Mouse (Mus musculus): ENCODE measurements around the gene Rspry1.

The Rspry1 gene

DNA sequence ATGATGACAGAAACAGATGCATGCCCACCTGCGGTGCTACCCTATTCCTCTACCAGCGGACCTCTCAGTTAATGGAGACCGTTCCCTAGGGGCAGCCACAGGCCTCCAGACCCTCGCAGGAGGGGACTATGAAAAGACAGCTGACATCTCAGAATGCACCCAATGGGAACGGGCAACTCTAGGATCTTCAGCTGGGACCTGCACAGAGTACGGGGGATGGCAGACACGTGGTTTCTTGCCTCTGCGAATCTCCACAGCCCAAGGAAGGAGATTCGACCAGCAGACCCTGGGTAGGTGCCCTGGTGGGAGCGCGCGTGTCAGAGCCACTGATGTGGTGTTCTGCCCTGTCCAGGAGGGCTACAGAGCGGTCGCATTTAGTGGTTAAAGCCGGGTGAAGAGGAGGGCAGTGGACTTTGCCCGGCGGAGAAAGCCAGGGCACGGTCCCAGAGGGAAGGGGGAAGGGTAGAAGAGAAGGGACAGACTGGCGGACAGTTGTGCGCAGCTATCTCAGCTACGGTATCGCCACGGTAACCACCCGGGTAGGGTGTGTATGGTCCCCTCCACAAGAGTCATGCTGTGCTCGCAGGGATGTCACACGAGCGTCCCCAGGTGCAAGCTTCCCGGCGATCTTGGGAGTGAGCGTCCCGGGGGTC, 93.7 kb downstream of the Rspry1 start:
- DNase-seq = peak; percentile 14

DNA sequence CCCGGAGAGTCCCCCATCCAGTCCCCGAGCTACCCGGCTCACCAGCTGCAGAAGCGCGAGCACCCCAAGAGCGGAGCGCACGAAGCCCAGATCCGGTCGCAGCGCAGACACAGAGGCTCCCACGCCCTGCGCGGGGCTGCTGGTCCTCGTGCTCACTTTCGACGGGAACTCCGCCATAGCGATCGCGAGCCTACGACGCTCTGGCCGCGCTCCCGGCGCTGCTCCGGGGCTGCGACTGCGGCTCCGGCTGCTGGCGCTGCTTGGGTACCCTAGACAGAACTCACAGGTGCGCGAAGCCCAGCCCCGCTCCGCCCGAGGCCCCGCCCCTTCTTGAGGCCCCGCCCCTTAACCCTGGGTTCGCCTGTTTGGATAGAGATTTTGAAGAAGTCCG, 94.3 kb downstream of the Rspry1 start, which contains the start of gene Pllp:
Pllp (minus strand) TSS at position 285 of the 391 bp plus-strand sequence.
- DNase-seq = peak; percentile 62

GRCm38 (mm10) chr8:94696566-94696965, 94.8 kb downstream of the Rspry1 start:
- DNase-seq = no peak

- DNase-seq = no peak
These were observed 96.2 kb downstream of the Rspry1 start for GRCm38 (mm10) chr8:94697956-94698355.

- DNase-seq = no peak
These were observed 97.6 kb downstream of the Rspry1 start for GRCm38 (mm10) chr8:94699366-94699765.

GRCm38 (mm10) chr8:94700421-94700935, 98.7 kb downstream of the Rspry1 start:
- no peak for DNase-seq

DNA sequence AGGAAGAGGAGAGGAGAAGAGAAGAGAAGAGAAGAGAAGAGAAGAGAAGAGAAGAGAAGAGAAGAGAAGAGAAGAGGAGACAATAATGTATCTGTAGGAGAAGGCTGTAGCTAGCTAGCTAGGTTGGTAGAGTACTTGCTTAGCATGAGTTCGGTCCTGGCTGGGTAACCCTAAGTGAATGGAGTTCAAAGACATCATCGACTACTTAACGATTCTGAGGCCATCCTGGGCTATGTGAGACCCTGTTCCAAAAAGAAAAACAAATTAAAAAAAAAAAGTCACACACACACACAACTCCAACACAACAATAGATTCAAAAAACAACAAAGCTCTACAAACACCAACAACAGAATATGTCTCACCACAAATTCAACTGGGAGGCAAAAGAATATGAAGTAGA, 100.4 kb downstream of the Rspry1 start:
- DNase-seq = no peak

GRCm38 (mm10) chr8:94702844-94703813, 101.4 kb downstream of the Rspry1 start:
- peak; percentile 84 for DNase-seq

DNA sequence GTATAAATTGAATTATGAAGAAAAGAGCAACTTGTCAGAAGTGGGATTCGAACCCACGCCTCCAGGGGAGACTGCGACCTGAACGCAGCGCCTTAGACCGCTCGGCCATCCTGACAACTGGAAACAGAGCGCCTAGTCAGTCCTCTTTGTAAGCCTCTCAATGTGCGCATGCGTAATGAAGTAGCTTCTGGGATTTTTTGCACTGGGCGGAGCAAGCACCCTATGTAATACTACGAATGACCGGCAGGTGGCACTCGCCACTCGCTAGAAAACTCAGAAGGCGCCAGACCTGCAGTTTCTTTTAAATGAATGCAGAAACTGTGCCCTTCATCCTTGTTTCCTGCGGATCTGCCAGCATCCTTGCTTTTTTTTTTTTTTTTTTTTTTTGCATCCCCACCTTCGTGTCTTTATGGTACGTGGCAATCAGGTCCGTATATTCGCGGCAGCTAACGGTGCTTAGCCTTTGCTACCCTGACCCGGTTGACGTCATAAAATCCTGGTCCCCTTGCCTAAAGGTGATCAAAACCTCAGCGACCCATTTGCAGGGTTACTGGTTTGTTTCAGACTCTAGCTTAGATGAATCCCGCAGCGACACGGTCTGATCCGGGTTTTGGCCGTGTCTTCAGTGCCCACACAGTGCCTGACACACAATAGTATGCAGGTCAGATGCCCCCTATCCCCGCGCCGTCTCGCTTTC, 102.4 kb downstream of the Rspry1 start:
- peak; percentile 97 for DNase-seq

DNA sequence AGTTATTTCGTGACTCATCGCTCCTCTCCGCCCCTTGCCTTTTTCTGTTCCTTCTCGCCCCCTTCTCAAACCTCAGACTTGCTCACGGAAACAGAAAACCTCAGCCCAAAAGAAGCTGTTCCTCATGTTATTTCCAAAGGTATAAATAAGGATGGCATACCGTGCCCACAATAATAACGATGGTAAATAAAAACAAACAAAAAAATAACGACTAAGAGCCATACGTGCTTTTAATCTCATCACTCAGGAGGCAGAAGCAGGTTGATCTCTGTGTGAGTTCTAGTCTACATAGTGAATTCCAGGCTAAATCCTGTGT, 102.9 kb downstream of the Rspry1 start:
- DNase-seq = no peak

- no peak for DNase-seq
These were observed 104.0 kb downstream of the Rspry1 start for GRCm38 (mm10) chr8:94705581-94706245.

DNA sequence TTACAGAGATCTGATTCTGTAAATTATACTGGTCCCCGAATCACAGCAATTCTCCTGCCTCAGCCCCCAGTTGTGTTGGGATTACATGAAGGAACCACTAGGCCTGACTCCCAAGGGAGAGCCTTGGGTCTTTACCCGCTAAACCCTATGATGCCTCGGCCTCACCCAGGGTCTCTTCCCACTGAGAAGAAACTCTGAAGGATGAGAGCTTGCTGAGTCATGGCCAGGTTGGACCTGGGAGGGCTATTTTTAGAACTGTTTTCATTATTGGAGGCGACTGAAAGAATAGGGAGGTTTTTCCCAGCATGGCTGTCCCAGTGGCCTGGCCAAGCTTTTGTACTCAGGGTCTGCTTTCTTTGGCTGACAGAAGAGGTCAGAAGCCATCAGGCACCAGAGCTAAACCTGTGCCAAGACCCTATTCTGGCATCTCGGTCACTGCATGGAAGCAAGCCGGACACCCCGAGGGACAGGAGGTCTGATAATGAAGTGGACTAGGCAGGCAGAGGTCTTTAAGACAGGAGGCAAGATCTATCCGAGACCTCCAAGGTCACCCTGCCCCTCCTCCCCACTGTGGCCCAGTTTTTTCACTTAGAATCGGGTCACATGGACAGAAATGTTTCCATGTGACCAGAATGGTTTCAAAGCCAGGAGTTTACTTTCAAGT, 105.1 kb downstream of the Rspry1 start:
- DNase-seq = no peak
